Mouse (Mus musculus) CH12.LX (cell line): ENCODE measurements at regions not wholly inside any gene's neighbourhood (a gene's known extent, or its start where the extent isn't known, plus 50 kb on each side); places are given as distances from the start of the nearest gene placed in this dataset.

Experiments used
- DNase-seq: peaks from one replicate; pipeline ENCODE4 v3.0.0-alpha.2; 2013; ENCODE audit errors: extremely low read depth
- H3K27ac ChIP-seq: 2 replicates; pipeline ENCODE4 v1.5.1; 2012; ENCODE audit warnings: low read depth, mild to moderate bottlenecking, control low read depth, moderate library complexity; ENCODE audit not compliant: insufficient read depth
- H3K27me3 ChIP-seq: replicated peaks from 2 replicates; pipeline ENCODE3; 2012; ENCODE audit warnings: inconsistent platforms
- H3K36me3 ChIP-seq, 2 experiments: replicated peaks in 1 of 2; 2 replicates each; pipeline versions ENCODE3 to v1.6.1; 2012; ENCODE audit warnings: inconsistent platforms in 1 of 2, low read length in 1 of 2, mild to moderate bottlenecking in 1 of 2, mixed read lengths in 1 of 2, moderate library complexity in 1 of 2; ENCODE audit not compliant: control insufficient read depth in 1 of 2, insufficient read depth in 1 of 2
- H3K4me1 ChIP-seq, 2 experiments: 2 replicates each; pipeline ENCODE4 v1.6.1; 2012; ENCODE audit warnings: inconsistent platforms in 1 of 2, moderate library complexity in 1 of 2; ENCODE audit not compliant: insufficient read depth in 2 of 2, control insufficient read depth in 1 of 2
- H3K4me2 ChIP-seq: 2 replicates; pipeline ENCODE4 v1.6.1; 2012; ENCODE audit warnings: low read depth, mild to moderate bottlenecking, control low read depth; ENCODE audit not compliant: poor library complexity, insufficient read depth, severe bottlenecking
- H3K4me3 ChIP-seq, 3 experiments: fragments of 150-350 bp in 1 of 3; sonication (generic) in 1 of 3; replicated peaks in 1 of 3; 2 replicates each; pipeline versions ENCODE3 to v1.5.1; 2011 to 2012; ENCODE audit warnings: low read depth in 2 of 3, low read length in 2 of 3, mild to moderate bottlenecking in 2 of 3, moderate library complexity in 2 of 3, control low read depth in 1 of 3, improper control_type of control experiment in 1 of 3, inconsistent platforms in 1 of 3, mixed read lengths in 1 of 3; ENCODE audit not compliant: poor library complexity in 1 of 3
- H3K79me2 ChIP-seq: replicated peaks from 2 replicates; pipeline ENCODE4 v1.6.1; 2012; ENCODE audit warnings: mild to moderate bottlenecking, moderate library complexity; ENCODE audit not compliant: control insufficient read depth, poor library complexity, insufficient read depth, severe bottlenecking; ENCODE audit errors: extremely low read depth
- H3K9ac ChIP-seq: 2 replicates; pipeline ENCODE4 v1.6.1; 2012; ENCODE audit warnings: low read depth, mild to moderate bottlenecking, control low read depth, moderate library complexity; ENCODE audit not compliant: insufficient read depth
- H3K9me3 ChIP-seq: replicated peaks from 2 replicates; pipeline ENCODE3; 2012; ENCODE audit warnings: low read length, inconsistent platforms, mixed read lengths
- CHD1 ChIP-seq: IDR thresholded peaks from 2 replicates; pipeline ENCODE4 v1.6.1; 2012; ENCODE audit warnings: low read depth, low read length, improper control_type of control experiment, inconsistent platforms
- CTCF ChIP-seq, 2 experiments: IDR thresholded peaks in 1 of 2; conservative IDR thresholded peaks in 1 of 2; 2 replicates each; pipeline ENCODE4 v1.5.1; 2011 to 2012; ENCODE audit warnings: low read depth in 2 of 2, low read length in 2 of 2, improper control_type of control experiment in 1 of 2, inconsistent platforms in 1 of 2, mild to moderate bottlenecking in 1 of 2, moderate library complexity in 1 of 2
- E2F4 ChIP-seq: IDR thresholded peaks from 2 replicates; pipeline ENCODE4 v1.6.1; 2011; ENCODE audit warnings: low read depth, low read length, improper control_type of control experiment; ENCODE audit not compliant: insufficient replicate concordance
- ELF1 ChIP-seq: IDR thresholded peaks from 2 replicates; pipeline ENCODE4 v1.6.1; 2014; ENCODE audit warnings: low read depth, mild to moderate bottlenecking, inconsistent platforms, low read length, improper control_type of control experiment
- EP300 ChIP-seq: IDR thresholded peaks from 2 replicates; pipeline ENCODE4 v1.6.1; 2011; ENCODE audit warnings: low read length, improper control_type of control experiment
- GABPA ChIP-seq: IDR thresholded peaks from 2 replicates; pipeline ENCODE4 v1.6.1; 2012; ENCODE audit warnings: low read depth, low read length, improper control_type of control experiment, inconsistent platforms; ENCODE audit not compliant: insufficient replicate concordance
- JUND ChIP-seq: conservative IDR thresholded peaks from 2 replicates; pipeline ENCODE4 v1.6.1; 2011; ENCODE audit warnings: low read depth, low read length, improper control_type of control experiment
- MAFK ChIP-seq: IDR thresholded peaks from 2 replicates; pipeline ENCODE4 v1.6.1; 2011; ENCODE audit warnings: low read length, improper control_type of control experiment; ENCODE audit not compliant: insufficient replicate concordance
- MAZ ChIP-seq: IDR thresholded peaks from 2 replicates; pipeline ENCODE4 v1.6.1; 2012; ENCODE audit warnings: low read depth, mild to moderate bottlenecking, inconsistent platforms, low read length, improper control_type of control experiment, moderate library complexity
- MEF2A ChIP-seq: IDR thresholded peaks from 2 replicates; pipeline ENCODE4 v1.6.1; 2014; ENCODE audit warnings: low read depth, mild to moderate bottlenecking, inconsistent platforms, low read length, improper control_type of control experiment, borderline replicate concordance
- NELFE ChIP-seq: IDR thresholded peaks from 2 replicates; pipeline ENCODE4 v1.6.1; 2011; ENCODE audit warnings: low read depth, low read length, improper control_type of control experiment
- NRF1 ChIP-seq: IDR thresholded peaks from 2 replicates; pipeline ENCODE4 v1.6.1; 2014; ENCODE audit warnings: low read depth, mild to moderate bottlenecking, inconsistent platforms, low read length, improper control_type of control experiment, moderate library complexity
- POLR2A ChIP-seq: IDR thresholded peaks from 2 replicates; pipeline ENCODE4 v1.6.1; 2011; ENCODE audit warnings: low read depth, mild to moderate bottlenecking, improper control_type of control experiment, low read length
- POLR2AphosphoS2 ChIP-seq: IDR thresholded peaks from 2 replicates; pipeline ENCODE4 v1.6.1; 2011; ENCODE audit warnings: low read depth, low read length, improper control_type of control experiment
- RAD21 ChIP-seq: IDR thresholded peaks from 2 replicates; pipeline ENCODE4 v1.6.1; 2011; ENCODE audit warnings: low read depth, mild to moderate bottlenecking, low read length, improper control_type of control experiment, moderate library complexity
- SMC3 ChIP-seq: IDR thresholded peaks from 2 replicates; pipeline ENCODE4 v1.6.1; 2011; ENCODE audit warnings: low read depth, low read length, improper control_type of control experiment
- TBP ChIP-seq: conservative IDR thresholded peaks from 2 replicates; pipeline ENCODE4 v1.6.1; 2011; ENCODE audit warnings: low read depth, low read length, improper control_type of control experiment
- TCF12 ChIP-seq: IDR thresholded peaks from 2 replicates; pipeline ENCODE4 v1.6.1; 2014; ENCODE audit warnings: low read depth, mild to moderate bottlenecking, inconsistent platforms, low read length, improper control_type of control experiment
- UBTF ChIP-seq: IDR thresholded peaks from 2 replicates; pipeline ENCODE4 v1.6.1; 2012; ENCODE audit warnings: low read depth, mild to moderate bottlenecking, inconsistent platforms, low read length, improper control_type of control experiment, moderate library complexity
- ZMIZ1 ChIP-seq: IDR thresholded peaks from 2 replicates; pipeline ENCODE4 v1.6.1; 2012; ENCODE audit warnings: low read depth, mild to moderate bottlenecking, inconsistent platforms, low read length, improper control_type of control experiment
- dilution Hi-C: fragments of 300-500 bp; cut with MboI; formaldehyde crosslinking; loops from 2 replicates; pipeline ENCODE4 v1.14.3; 2020; ENCODE audit warnings: low sequenced_read_pairs; ENCODE audit not compliant: extremely low pct_unique_long_range_greater_than_20kb, extremely low pct_ligation_motif_present
- in situ Hi-C: fragments of 300-500 bp; cut with MboI; formaldehyde crosslinking; loops from 3 replicates; pipeline ENCODE4 v1.14.3; 2019; ENCODE audit warnings: low sequenced_read_pairs, low pct_ligation_motif_present, low pct_unique_long_range_greater_than_20kb, mixed read lengths

DNA sequence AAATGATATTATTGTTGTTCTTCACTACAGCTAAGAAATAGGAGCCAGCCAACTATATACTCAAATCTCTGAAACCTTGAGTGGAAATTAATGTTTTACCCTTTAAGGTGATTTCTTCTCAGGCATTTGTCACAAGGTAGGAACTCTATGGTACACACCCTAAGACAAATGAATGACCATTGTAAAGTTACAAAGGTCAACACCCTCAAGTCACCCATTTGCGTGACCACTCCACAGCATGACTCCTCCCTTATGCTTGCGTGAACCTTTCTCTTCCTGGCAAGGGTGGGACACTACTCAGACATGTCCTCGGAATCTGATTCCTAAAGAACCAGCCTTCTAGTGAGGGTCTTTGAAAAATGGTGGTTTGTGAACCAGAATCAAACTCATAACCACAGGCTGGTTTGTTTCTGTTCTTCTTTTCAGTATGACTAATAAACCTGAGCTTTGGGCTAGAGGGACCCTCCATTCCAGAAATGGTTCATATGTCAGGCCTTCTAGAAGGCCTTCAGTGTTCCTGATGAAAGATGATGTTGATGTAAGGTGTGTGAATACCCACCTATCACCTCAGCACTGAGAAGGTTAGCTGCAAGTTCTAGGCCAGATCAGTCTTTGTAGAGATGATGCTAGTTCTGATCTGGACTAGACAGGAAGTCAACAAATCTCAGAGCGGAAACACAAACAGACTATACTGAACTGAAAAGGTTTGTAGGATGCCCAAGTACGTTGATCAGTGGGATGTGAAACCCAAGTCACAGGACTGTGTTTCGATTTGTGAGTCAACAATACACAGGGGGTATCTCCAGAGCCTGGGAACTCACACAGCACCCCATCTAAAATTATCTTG lies 177.7 kb downstream of the Lmo4 start (continued):
- TF ChIP-seq TCF12: peak; percentile 67
- TF ChIP-seq ELF1: no peak; the same call in 1 of the 2 replicates
- TF ChIP-seq E2F4: no peak
- no peak; the same call in 1 of the 2 replicates for TF ChIP-seq ZMIZ1
- peak; percentile 58; the same call in 1 of the 2 replicates for TF ChIP-seq MAZ
- no peak for TF ChIP-seq NRF1
- no peak for TF ChIP-seq CTCF (conservative IDR thresholded peaks at IDR 0.05 in 1 of 2, IDR thresholded peaks at IDR 0.05 in 1 of 2; ENCODE audit: low read depth in 2 of 2, low read length in 2 of 2)
- 0 out of 2 replicates have a peak, but pooled peaks have one; percentile 43 for TF ChIP-seq TBP
- no peak for TF ChIP-seq SMC3
- no peak for TF ChIP-seq CHD1
- TF ChIP-seq MEF2A: peak; percentile 80

DNA sequence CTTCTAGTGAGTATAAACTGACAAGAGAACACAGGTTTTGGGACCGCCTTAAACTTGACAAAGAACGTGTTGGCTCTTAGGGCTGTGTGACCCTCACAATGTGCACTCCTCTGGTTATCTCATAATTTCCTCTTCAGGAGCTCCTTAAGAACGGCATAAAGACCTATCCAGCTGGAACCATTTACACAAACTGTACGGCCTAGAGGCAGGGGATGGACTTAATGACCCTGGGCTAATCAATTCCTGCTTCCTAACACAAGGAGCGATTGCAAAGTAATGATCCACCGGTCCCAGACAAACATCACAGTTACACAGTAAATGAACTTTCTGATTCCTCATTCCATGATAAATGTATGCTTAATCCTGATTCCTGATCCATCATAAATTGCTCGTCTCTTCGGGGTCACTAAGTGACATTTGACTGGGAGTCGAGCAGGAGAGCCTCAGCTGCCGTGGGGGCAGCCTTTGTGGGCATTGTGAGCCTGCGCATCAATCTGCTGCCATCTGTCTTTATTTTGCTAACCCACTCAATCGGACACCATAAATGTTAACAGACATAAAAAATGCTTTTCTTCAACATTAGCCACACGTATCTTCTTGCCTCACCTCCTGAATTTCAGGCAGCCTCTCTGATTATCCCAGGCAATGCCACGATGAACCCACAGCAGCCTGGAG lies 179.4 kb downstream of the Lmo4 start:
- Histone ChIP-seq H3K27me3 (no peaks in the 10 kb centered on the region), H3K27ac (no peak overlapping the region), H3K79me2 (no peaks in the 10 kb centered on the region), H3K36me3 (no peaks in the 10 kb centered on the region), H3K9me3 (peaks cover 3% of the 10 kb centered on the region), H3K9ac (no peak overlapping the region), H3K4me2 (no peak overlapping the region), H3K4me1 (peaks cover 26 to 40% of the 10 kb centered on the region in 2 experiments), H3K4me3 (no peak overlapping the region)
- dilution Hi-C loops: no loop called here
- DNase-seq: no peak
- in situ Hi-C loops: no loop called here
- no peak for TF ChIP-seq UBTF
- TF ChIP-seq SMC3: no peak
- TF ChIP-seq JUND: no peak
- TF ChIP-seq MAFK: no peak
- TF ChIP-seq ELF1: no peak
- no peak for TF ChIP-seq CHD1
- no peak for TF ChIP-seq GABPA
- TF ChIP-seq POLR2A: no peak
- no peak for TF ChIP-seq NELFE
- no peak for TF ChIP-seq POLR2AphosphoS2
- TF ChIP-seq RAD21: no peak
- TF ChIP-seq EP300: no peak
